Mouse (Mus musculus) hindbrain, embryonic 14.5 days (tissue): ENCODE measurements around the gene St3gal2. TPM values are rescaled to one million over a fixed set of nuclear protein-coding genes. Genes with fewer than 3 reads are reported as not detected.
A peak's percentile ranks its signal among the peaks of the same experiment; 100 is the strongest.
"Not testable (repeated sequence)": the region's sequence is repeated elsewhere in the genome, so short reads cannot be mapped to it uniquely, and the experiment has no call there.

Source experiments
- ATAC-seq: fragments of 200-750 bp; cut with Nextera tagmentation; 2 replicates; pipeline ENCODE4 v1.8.0; 2017; ENCODE audit warnings: moderate number of reproducible peaks, mild to moderate bottlenecking, moderate TSS enrichment, moderate library complexity; ENCODE audit not compliant: low FRiP score
- DNase-seq: peaks from one replicate; pipeline ENCODE4 v3.0.0-alpha.2; 2015; ENCODE audit warnings: low spot score
- H3K27ac ChIP-seq: fragments of 300-500 bp; sonication (generic); 2 replicates; pipeline ENCODE4 v1.5.1; 2014; ENCODE audit warnings: mild to moderate bottlenecking, moderate library complexity
- H3K27me3 ChIP-seq: fragments of 300-500 bp; sonication (generic); 2 replicates; pipeline ENCODE4 v1.6.1; 2014; ENCODE audit warnings: mild to moderate bottlenecking, low read length, mixed read lengths; ENCODE audit not compliant: control insufficient read depth, insufficient read depth
- H3K36me3 ChIP-seq: fragments of 300-500 bp; sonication (generic); replicated peaks from 2 replicates; pipeline ENCODE4 v1.6.1; 2014; ENCODE audit not compliant: control insufficient read depth, insufficient read depth
- H3K4me1 ChIP-seq: fragments of 300-500 bp; sonication (generic); replicated peaks from 2 replicates; pipeline ENCODE4 v1.6.1; 2014; ENCODE audit warnings: antibody characterized with exemption, low read length, mixed read lengths; ENCODE audit not compliant: control insufficient read depth, insufficient read depth
- H3K4me2 ChIP-seq: fragments of 300-500 bp; sonication (generic); replicated peaks from 2 replicates; pipeline ENCODE4 v1.6.1; 2014; ENCODE audit warnings: mild to moderate bottlenecking, moderate library complexity
- H3K4me3 ChIP-seq: fragments of 300-500 bp; sonication (generic); replicated peaks from 2 replicates; pipeline ENCODE4 v1.5.1; 2014; ENCODE audit warnings: mild to moderate bottlenecking, low read length
- H3K9ac ChIP-seq: fragments of 300-500 bp; sonication (generic); 2 replicates; pipeline ENCODE4 v1.6.1; 2014
- H3K9me3 ChIP-seq: fragments of 300-500 bp; sonication (generic); 2 replicates; pipeline ENCODE4 v1.6.1; 2016; ENCODE audit warnings: low read length; ENCODE audit not compliant: control insufficient read depth
- WGBS: fragments of 180-500 bp; shearing (Covaris S2); extraction: QIAGEN DNeasy Blood & Tissue Kit; methylation state at CpG from one replicate; pipeline ENCODE4 v1.1.7; 2014; 5-methylcytosine and 5-hydroxymethylcytosine counted together
- polyA plus RNA-seq: library from polyadenylated mRNA; unstranded; fragments of >200 nt; fragmentation: Nextera tagmentation; extraction: Ambion mirVana; gene quantifications from 2 replicates; pipeline ENCODE4 v1.2.1, GENCODE M21; 2014

St3gal2 gene
- polyA plus RNA-seq, 1 experiment from 2014 or later: 17.6 TPM

DNA sequence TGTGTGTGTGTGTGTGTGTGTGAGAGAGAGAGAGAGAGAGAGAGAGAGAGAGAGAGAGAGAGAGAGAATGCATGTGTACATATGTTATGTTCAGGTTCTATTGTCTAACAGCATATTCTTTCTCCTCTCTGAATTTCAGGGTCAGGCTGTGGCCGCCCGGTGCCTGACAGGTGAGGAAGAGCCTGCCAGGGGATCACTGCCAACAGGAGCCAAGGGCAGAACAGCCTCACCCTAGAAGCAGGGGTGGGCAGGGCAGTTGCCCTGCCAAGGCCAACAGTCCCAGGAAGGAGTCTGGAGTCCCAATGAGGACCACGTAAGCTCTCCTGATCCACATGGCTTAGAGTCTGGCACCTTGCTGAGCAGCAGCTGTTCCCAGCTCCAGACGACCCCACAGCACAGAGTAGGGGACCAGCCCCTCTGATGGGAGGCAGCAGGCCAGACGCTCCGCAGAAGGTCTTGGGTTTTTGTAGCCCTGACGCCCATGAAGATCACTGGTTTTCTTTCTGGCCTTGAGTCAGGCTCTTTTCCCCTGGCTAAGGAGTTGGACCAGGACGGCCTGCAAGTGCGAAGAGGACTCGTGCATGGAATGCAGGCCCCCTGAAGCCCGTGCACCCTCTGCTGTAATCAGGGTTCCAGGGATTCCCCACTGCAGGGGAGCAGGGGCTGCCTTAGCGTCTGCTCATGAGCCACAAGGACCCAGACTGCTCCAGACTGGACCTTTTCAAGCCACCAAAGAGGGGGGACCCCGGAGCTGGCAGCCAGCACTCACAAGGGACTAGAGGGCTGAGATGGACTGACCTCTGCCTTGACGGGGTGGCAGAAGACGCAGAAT is 37.1 kb downstream of the St3gal2 start:
- peak; percentile 23 for DNase-seq
- ATAC-seq: no peak
- Histone ChIP-seq H3K27me3 (no peaks in the 10 kb centered on the region), H3K27ac (peak overlapping the region; percentile 62; the same call in 1 of the 2 replicates), H3K9me3 (no peaks in the 10 kb centered on the region), H3K9ac (0 out of 2 replicates have a peak overlapping the region, but pooled peaks have one; percentile 3), H3K36me3 (peaks cover 38% of the 10 kb centered on the region), H3K4me3 (no peak overlapping the region), H3K4me1 (no peaks in the 10 kb centered on the region), H3K4me2 (no peak overlapping the region)
- WGBS: 86% methylated on average over 15 of the region's 15 CpGs

DNA sequence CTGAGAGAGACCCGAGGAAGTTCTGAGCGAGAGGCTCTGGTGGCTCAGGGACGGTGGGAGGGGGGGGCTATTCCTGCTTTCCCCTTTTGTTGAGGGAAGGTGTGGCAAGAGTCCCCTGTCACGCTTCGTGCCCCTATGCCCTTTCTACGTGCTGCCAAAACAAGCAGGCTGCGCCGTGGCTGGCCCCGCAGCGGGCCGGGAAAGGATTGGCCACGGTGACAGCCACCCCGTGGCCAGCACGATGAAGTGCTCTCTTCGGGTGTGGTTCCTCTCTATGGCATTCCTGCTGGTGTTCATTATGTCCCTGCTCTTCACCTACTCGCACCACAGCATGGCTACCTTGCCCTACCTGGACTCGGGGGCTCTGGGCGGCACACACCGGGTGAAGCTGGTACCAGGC is 37.7 kb downstream of the St3gal2 start:
- ATAC-seq (no peak), DNase-seq (no peak)
- 93% methylated on average over 19 of the region's 19 CpGs for WGBS
- Histone ChIP-seq H3K9me3 (no peaks in the 10 kb centered on the region), H3K27me3 (no peaks in the 10 kb centered on the region), H3K4me3 (no peak overlapping the region), H3K36me3 (peaks cover 44% of the 10 kb centered on the region), H3K27ac (no peak overlapping the region), H3K4me1 (no peaks in the 10 kb centered on the region), H3K9ac (no peak overlapping the region), H3K4me2 (no peak overlapping the region)

DNA sequence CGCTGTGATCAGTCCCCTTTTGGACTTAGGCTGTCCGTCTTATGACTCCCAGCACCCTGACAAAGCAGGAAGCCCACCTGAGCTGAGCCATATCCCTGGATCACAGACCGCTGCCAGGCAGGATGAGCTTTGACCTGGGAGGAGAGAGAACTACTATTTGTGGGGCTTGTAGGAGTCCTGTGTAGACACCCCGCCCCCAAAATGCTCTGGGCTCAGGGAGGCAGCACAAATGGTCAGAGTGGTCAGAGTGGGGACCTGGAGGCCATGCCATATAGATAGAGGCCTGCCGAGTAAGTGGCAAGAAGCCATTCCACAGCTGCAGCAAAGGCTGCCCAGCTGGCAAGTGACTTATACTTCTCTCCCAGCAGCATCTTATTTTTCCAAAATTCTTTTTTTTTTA is 38.4 kb downstream of the St3gal2 start:
- Histone ChIP-seq H3K4me3 (no peak overlapping the region), H3K9me3 (no peaks in the 10 kb centered on the region), H3K27me3 (no peaks in the 10 kb centered on the region), H3K9ac (no peak overlapping the region), H3K27ac (no peak overlapping the region), H3K4me2 (no peak overlapping the region), H3K36me3 (peaks cover 50% of the 10 kb centered on the region), H3K4me1 (no peaks in the 10 kb centered on the region)
- DNase-seq: peak; percentile 20
- WGBS: 94% methylated on average over 5 of the region's 5 CpGs
- ATAC-seq: no peak

DNA sequence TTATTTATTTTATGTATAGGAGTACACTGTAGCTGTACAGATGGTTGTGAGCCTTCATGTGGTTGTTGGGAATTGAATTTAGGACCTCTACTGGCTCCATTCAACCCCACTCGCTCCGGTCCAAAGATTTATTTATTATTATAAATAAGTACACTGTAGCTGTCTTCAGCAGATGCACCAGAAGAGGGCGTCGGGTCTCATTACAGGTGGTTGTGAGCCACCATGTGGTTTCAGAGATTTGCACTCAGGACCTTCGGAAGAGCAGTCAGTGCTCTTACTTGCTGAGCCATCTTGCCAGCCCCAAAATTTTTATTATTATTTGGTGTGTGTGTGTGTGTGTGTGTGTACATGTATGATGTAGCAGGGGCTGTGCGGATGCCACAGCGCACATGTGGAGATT is 38.8 kb downstream of the St3gal2 start:
- WGBS: 95% methylated on average over 7 of the region's 7 CpGs
- not testable (repeated sequence) for H3K9me3 ChIP-seq, H3K27me3 ChIP-seq, H3K4me3 ChIP-seq, H3K27ac ChIP-seq, H3K9ac ChIP-seq, H3K4me1 ChIP-seq, H3K4me2 ChIP-seq, ATAC-seq, DNase-seq
- H3K36me3 ChIP-seq: peaks cover 50% of the 10 kb centered on the region

DNA sequence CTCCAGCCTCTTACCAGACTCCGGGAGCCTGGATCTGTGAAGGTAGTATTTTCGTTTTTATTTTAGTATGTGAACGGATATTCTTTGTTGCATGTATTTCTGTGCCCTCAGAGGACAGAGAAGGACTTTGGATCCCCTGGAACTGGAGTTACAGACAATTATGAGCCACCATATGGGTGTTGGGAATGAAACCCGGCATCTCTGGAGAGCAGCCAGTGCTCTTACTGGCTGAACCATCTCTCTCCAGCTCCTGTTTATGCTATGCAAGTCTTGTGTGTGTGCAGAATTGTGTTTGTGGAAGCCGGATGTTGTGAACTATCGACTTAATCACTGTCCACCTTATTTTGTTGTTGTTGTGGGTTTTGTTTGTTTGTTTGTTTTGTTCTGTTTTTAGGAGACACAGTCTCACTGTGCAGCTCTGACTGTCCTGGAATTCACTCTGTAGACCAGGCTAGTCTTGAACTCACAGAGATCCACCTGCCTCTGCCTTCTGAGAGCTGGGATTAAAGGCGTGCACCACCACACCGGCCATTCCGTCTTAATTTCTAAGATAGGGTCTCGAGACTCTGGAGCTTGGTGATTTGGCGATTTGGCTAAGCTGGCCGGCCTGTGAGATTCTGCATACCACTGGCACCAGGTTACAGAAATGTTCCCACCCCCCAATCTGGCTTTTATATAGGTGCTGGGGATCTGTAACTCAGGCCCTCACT is 39.5 kb downstream of the St3gal2 start:
- Histone ChIP-seq H3K27me3 (no peaks in the 10 kb centered on the region), H3K27ac (no peak overlapping the region), H3K9me3 (no peaks in the 10 kb centered on the region), H3K4me1 (no peaks in the 10 kb centered on the region), H3K9ac (no peak overlapping the region), H3K4me3 (no peak overlapping the region), H3K36me3 (peaks cover 54% of the 10 kb centered on the region), H3K4me2 (no peak overlapping the region)
- WGBS: 96% methylated on average over 12 of the region's 12 CpGs
- ATAC-seq (no peak), DNase-seq (no peak)

DNA sequence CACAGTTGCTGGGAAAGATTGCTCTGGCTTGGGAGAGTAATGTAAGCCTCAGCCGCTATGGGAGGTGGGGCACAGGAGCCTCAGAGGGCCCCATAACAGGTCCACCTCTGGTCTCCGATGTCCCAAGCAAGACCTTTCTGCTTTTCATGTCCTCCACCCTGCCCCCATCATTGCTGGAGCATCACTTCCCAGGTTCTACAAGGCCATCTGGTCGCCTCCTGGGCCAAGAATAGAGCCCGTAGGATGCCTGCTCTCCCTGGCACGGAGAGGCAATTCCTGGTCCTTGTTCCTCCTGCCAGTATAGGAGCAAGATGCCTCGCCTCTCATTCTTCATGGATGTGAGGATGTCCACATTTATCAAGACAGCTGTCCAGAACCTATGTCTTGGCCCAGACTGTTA is 40.2 kb downstream of the St3gal2 start:
- ATAC-seq: no peak
- no peak overlapping the region for H3K4me3 ChIP-seq
- H3K4me1 ChIP-seq: no peaks in the 10 kb centered on the region
- DNase-seq: no peak
- no peak overlapping the region for H3K27ac ChIP-seq
- H3K4me2 ChIP-seq: no peak overlapping the region
- H3K9me3 ChIP-seq: no peaks in the 10 kb centered on the region
- no peaks in the 10 kb centered on the region for H3K27me3 ChIP-seq
- H3K9ac ChIP-seq: no peak overlapping the region
- peaks cover 59% of the 10 kb centered on the region for H3K36me3 ChIP-seq
- WGBS: 91% methylated on average over 6 of the region's 6 CpGs

DNA sequence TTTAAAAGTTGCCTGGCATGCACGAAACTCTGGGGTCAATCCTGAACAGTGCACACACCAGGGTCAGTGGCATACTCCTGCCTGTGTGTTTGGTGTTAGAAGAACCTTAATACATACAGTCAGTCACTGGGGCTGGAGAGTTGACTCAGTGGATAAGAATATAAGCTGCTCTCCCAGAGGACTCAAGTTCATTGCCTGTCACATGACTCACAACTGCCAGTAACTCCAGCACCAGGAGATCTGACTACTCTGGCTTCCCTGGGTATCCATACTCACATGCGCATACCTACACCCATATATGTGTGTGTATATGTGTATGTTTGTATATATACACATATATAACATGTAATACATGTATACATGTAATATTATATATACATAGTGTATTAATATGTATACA is 43.3 kb downstream of the St3gal2 start:
- H3K36me3 ChIP-seq: peaks cover 69% of the 10 kb centered on the region
- DNase-seq (no peak), ATAC-seq (no peak)
- no peak overlapping the region for H3K9ac ChIP-seq
- no peak overlapping the region for H3K27ac ChIP-seq
- no peak overlapping the region for H3K4me2 ChIP-seq
- H3K27me3 ChIP-seq: no peaks in the 10 kb centered on the region
- H3K9me3 ChIP-seq: no peaks in the 10 kb centered on the region
- 85% methylated on average over 2 of the region's 2 CpGs for WGBS
- no peaks in the 10 kb centered on the region for H3K4me1 ChIP-seq
- no peak overlapping the region for H3K4me3 ChIP-seq

DNA sequence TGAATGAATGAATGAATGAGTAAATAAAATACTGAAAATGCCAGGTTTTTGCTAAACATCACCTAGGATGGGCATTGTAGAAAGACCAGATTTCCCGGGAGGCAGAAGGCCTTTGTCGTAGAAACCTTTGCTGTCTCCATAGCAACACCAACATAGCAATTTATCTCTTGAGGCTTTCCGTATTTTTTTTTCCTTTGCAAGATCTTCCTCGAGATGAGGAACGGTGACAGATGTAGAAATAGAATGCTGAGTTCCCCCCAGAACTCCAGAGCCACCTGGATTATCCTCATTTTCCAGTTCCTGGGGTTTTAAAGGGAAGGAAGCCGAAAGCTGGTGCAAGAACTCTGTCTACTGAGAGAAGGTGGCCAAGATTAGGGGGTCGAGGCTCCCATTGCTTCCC is 44.9 kb downstream of the St3gal2 start:
- H3K9me3 ChIP-seq: no peaks in the 10 kb centered on the region
- no peak overlapping the region for H3K4me3 ChIP-seq
- H3K27me3 ChIP-seq: no peaks in the 10 kb centered on the region
- peak; percentile 22 for DNase-seq
- H3K4me1 ChIP-seq: no peaks in the 10 kb centered on the region
- no peak overlapping the region for H3K4me2 ChIP-seq
- no peak overlapping the region for H3K9ac ChIP-seq
- H3K27ac ChIP-seq: no peak overlapping the region
- H3K36me3 ChIP-seq: peaks cover 59% of the 10 kb centered on the region
- 61% methylated on average over 7 of the region's 7 CpGs for WGBS
- ATAC-seq: no peak

DNA sequence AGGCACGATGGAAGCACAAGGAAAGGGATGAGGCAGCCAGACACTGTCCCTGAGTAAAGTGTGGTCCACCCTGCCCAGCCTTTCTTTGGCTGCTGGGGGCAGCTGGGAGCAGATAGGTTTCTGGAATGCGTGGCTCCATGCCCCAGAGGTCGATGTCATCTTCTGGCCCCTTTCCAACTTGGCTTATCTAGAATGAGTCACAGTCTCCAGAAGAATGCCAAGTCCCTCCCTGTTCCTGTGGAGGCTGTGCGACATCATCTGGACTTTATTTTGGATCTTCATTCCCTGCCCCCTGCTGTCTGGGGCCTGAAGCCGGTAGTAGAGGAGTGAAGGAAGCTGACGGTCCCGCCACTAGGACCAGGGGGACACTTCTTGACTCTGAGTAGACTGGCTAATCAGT is 45.9 kb downstream of the St3gal2 start:
- H3K9me3 ChIP-seq: no peaks in the 10 kb centered on the region
- no peak for DNase-seq
- 69% methylated on average over 7 of the region's 7 CpGs for WGBS
- no peak overlapping the region for H3K27ac ChIP-seq
- no peak for ATAC-seq
- H3K4me3 ChIP-seq: no peak overlapping the region
- peaks cover 2% of the 10 kb centered on the region for H3K4me1 ChIP-seq
- no peaks in the 10 kb centered on the region for H3K27me3 ChIP-seq
- no peak overlapping the region for H3K4me2 ChIP-seq
- no peak overlapping the region for H3K9ac ChIP-seq
- peaks cover 52% of the 10 kb centered on the region for H3K36me3 ChIP-seq
